Mouse (Mus musculus) forebrain, embryonic 15.5 days (tissue): Measurements from ENCODE around the gene Prss44. TPM values are rescaled to one million over a fixed set of nuclear protein-coding genes. Genes with fewer than 3 reads are reported as not detected.

ENCODE experiments used
- ATAC-seq: fragments of 200-750 bp; cut with Nextera tagmentation; replicated peaks from 2 replicates; pipeline ENCODE4 v1.8.0; 2017; ENCODE audit warnings: mild to moderate bottlenecking, moderate TSS enrichment, moderate library complexity
- H3K27ac ChIP-seq: fragments of 300-500 bp; sonication (generic); replicated peaks from 2 replicates; pipeline ENCODE4 v1.5.1; 2015; ENCODE audit warnings: mild to moderate bottlenecking, inconsistent platforms
- H3K27me3 ChIP-seq: fragments of 300-500 bp; sonication (generic); 2 replicates; pipeline ENCODE4 v1.6.1; 2015; ENCODE audit warnings: inconsistent platforms
- H3K36me3 ChIP-seq: fragments of 300-500 bp; sonication (generic); 2 replicates; pipeline ENCODE4 v1.6.1; 2015; ENCODE audit warnings: mild to moderate bottlenecking, inconsistent platforms
- H3K4me1 ChIP-seq: fragments of 300-500 bp; sonication (generic); 2 replicates; pipeline ENCODE4 v1.6.1; 2015; ENCODE audit warnings: inconsistent platforms
- H3K4me2 ChIP-seq: fragments of 300-500 bp; sonication (generic); replicated peaks from 2 replicates; pipeline ENCODE4 v1.6.1; 2015; ENCODE audit warnings: mild to moderate bottlenecking, inconsistent platforms
- H3K4me3 ChIP-seq: fragments of 300-500 bp; sonication (generic); 2 replicates; pipeline ENCODE4 v1.5.1; 2015; ENCODE audit warnings: mild to moderate bottlenecking, inconsistent platforms
- H3K9ac ChIP-seq: fragments of 300-500 bp; sonication (generic); replicated peaks from 2 replicates; pipeline ENCODE4 v1.6.1; 2015; ENCODE audit warnings: mild to moderate bottlenecking, inconsistent platforms
- H3K9me3 ChIP-seq: fragments of 300-500 bp; sonication (generic); 2 replicates; pipeline ENCODE4 v1.6.1; 2016; ENCODE audit warnings: inconsistent platforms
- WGBS: fragments of 180-500 bp; shearing (Covaris S2); methylation state at CpG from one replicate; pipeline ENCODE4 v1.1.7; 2015; ENCODE audit warnings: mixed read lengths; 5-methylcytosine and 5-hydroxymethylcytosine counted together
- polyA plus RNA-seq: library from polyadenylated mRNA; unstranded; fragments of >200 nt; fragmentation: Nextera tagmentation; extraction: Ambion mirVana; gene quantifications from 2 replicates; pipeline ENCODE4 v1.2.1, GENCODE M21; 2015

The Prss44 gene
- polyA plus RNA-seq, 1 experiment from 2014 or later: not detected

- Histone ChIP-seq H3K4me3 (no peak overlapping the region), H3K27me3 (no peaks in the 10 kb centered on the region), H3K4me2 (no peak overlapping the region), H3K27ac (no peak overlapping the region), H3K4me1 (no peaks in the 10 kb centered on the region), H3K9me3 (no peaks in the 10 kb centered on the region), H3K9ac (no peak overlapping the region), H3K36me3 (no peaks in the 10 kb centered on the region)
- ATAC-seq: no peak
- 37% methylated on average over 10 of the region's 10 CpGs for WGBS
Measured at GRCm38 (mm10) chr9:110834961-110835360, 21.2 kb downstream of the Prss44 start.

DNA sequence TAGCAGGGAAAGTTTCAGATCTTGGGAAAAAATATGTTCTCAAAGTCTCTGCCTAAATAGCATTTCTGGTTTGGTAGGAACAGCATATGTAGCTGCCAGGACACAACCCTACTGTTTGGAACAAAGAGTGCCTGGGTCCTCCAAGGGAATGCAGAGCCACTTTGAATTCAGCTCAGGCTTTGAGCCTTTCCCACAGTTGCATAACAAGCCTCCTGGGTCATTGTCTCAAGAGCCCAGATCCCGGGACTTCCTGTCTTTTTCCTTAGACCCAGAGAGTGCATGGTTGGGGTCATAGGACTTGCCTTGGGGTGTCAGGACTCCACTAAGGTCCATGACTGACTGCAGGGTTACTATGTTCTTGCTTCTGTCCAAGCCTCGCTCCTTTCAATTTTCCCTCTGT is 22.3 kb downstream of the Prss44 start:
- H3K4me1 ChIP-seq: no peaks in the 10 kb centered on the region
- ATAC-seq: no peak
- H3K27ac ChIP-seq: no peak overlapping the region
- no peak overlapping the region for H3K9ac ChIP-seq
- H3K36me3 ChIP-seq: no peaks in the 10 kb centered on the region
- H3K4me2 ChIP-seq: no peak overlapping the region
- WGBS: 63% methylated on average over 2 of the region's 2 CpGs
- H3K27me3 ChIP-seq: no peaks in the 10 kb centered on the region
- no peaks in the 10 kb centered on the region for H3K9me3 ChIP-seq
- no peak overlapping the region for H3K4me3 ChIP-seq

DNA sequence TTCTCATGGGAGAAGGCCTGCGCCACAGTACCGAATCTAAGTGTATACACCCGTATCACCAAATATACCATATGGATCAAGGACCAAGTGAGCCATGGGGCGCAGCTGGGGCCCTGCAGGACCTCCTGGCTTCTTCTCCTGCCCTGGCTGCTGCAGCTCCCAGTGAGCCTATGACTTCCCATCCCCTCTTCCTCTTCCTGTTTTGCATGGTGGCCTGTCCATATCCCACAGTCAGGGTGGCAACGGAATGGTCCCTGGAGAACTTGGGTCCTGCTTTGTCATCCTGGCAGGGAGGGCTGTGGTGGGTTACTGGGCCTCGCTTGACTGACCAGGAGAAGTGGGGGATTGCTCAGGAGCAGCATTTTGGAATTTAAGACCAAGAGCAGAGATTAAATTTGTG is 27.1 kb downstream of the Prss44 start:
- Histone ChIP-seq H3K4me1 (no peaks in the 10 kb centered on the region), H3K9ac (no peak overlapping the region), H3K4me2 (no peak overlapping the region), H3K9me3 (no peaks in the 10 kb centered on the region), H3K27me3 (no peaks in the 10 kb centered on the region), H3K27ac (no peak overlapping the region), H3K4me3 (no peak overlapping the region), H3K36me3 (no peaks in the 10 kb centered on the region)
- WGBS: 85% methylated on average over 6 of the region's 6 CpGs
- ATAC-seq: no peak

GRCm38 (mm10) chr9:110841438-110841837 is 27.6 kb downstream of the Prss44 start:
- Histone ChIP-seq H3K9ac (no peak overlapping the region), H3K9me3 (no peaks in the 10 kb centered on the region), H3K27me3 (no peaks in the 10 kb centered on the region), H3K4me3 (no peak overlapping the region), H3K27ac (no peak overlapping the region), H3K36me3 (no peaks in the 10 kb centered on the region), H3K4me1 (no peaks in the 10 kb centered on the region), H3K4me2 (no peak overlapping the region)
- ATAC-seq: no peak
- 90% methylated on average over 2 of the region's 2 CpGs for WGBS

DNA sequence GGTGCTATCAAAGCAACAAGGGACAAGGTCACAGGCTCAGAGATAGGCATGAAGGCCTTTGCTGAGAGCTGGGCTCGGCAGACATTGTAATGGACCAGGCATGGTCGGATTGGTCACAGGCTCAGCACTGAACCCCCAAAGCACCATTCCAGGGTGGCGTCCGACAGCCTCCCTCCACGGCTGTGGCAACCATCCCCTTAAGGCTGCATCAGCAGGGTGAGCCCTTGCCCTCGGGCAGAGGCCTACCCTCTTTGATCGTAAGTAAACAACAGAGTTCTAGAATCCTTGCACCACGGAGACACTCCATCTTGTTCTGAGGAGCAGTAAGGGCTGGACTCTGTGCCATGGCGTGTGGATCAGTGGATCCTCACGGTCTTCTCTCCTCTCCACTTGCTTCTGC is 30.4 kb downstream of the Prss44 start, which contains the start of gene Prss46:
Gene Prss46 (plus strand): TSS at position 301 of the 400 bp plus-strand sequence.
- Histone ChIP-seq H3K27ac (no peak within 1 kb of the TSS), H3K9ac (no peak within 1 kb of the TSS), H3K27me3 (no peaks in the 10 kb centered on the region), H3K4me1 (no peaks in the 10 kb centered on the region), H3K9me3 (no peaks in the 10 kb centered on the region), H3K36me3 (no peaks in the 10 kb centered on the region), H3K4me3 (no peak within 1 kb of the TSS), H3K4me2 (no peak within 1 kb of the TSS)
- WGBS: 86% methylated on average over 10 of the region's 10 CpGs
- ATAC-seq: no peak

- Histone ChIP-seq H3K36me3 (no peaks in the 10 kb centered on the region), H3K27ac (no peak overlapping the region), H3K27me3 (no peaks in the 10 kb centered on the region), H3K4me1 (no peaks in the 10 kb centered on the region), H3K9me3 (no peaks in the 10 kb centered on the region), H3K9ac (no peak overlapping the region), H3K4me3 (no peak overlapping the region), H3K4me2 (no peak overlapping the region)
- WGBS: 83% methylated on average over 7 of the region's 7 CpGs
- ATAC-seq: no peak
Measured at GRCm38 (mm10) chr9:110849162-110849561, 35.4 kb downstream of the Prss44 start.

- Histone ChIP-seq H3K27ac (no peak overlapping the region), H3K4me2 (no peak overlapping the region), H3K4me3 (no peak overlapping the region), H3K9ac (no peak overlapping the region), H3K9me3 (no peaks in the 10 kb centered on the region), H3K4me1 (peaks cover 6% of the 10 kb centered on the region), H3K27me3 (peaks cover 10% of the 10 kb centered on the region; the same call in 1 of the 2 replicates), H3K36me3 (no peaks in the 10 kb centered on the region)
- no peak for ATAC-seq
- WGBS: 75% methylated on average over 7 of the region's 7 CpGs
Measured at GRCm38 (mm10) chr9:110855903-110856302, 42.1 kb downstream of the Prss44 start.

GRCm38 (mm10) chr9:110856920-110857319 is 43.1 kb downstream of the Prss44 start:
- ATAC-seq: no peak
- H3K27me3 ChIP-seq: peaks cover 10% of the 10 kb centered on the region; the same call in 1 of the 2 replicates
- no peak overlapping the region for H3K9ac ChIP-seq
- no peak overlapping the region for H3K27ac ChIP-seq
- no peak overlapping the region for H3K4me2 ChIP-seq
- WGBS: 81% methylated on average over 4 of the region's 4 CpGs
- no peaks in the 10 kb centered on the region for H3K36me3 ChIP-seq
- H3K9me3 ChIP-seq: no peaks in the 10 kb centered on the region
- H3K4me1 ChIP-seq: peaks cover 6% of the 10 kb centered on the region
- no peak overlapping the region for H3K4me3 ChIP-seq

- Histone ChIP-seq H3K4me1 (peaks cover 6% of the 10 kb centered on the region), H3K9ac (no peak within 1 kb of the TSS), H3K4me2 (peak within 1 kb of the TSS; percentile 44), H3K9me3 (no peaks in the 10 kb centered on the region), H3K36me3 (no peaks in the 10 kb centered on the region), H3K27me3 (peaks cover 10% of the 10 kb centered on the region; the same call in 1 of the 2 replicates), H3K4me3 (peak within 1 kb of the TSS; percentile 28), H3K27ac (no peak within 1 kb of the TSS)
- ATAC-seq: no peak
- WGBS: 9% methylated on average over 48 of the region's 50 CpGs
Measured at GRCm38 (mm10) chr9:110857781-110858472, 44.1 kb downstream of the Prss44 start, which contains the start of gene Prss50. Prss50 (plus strand) TSS chr9:110857967.

- Histone ChIP-seq H3K27me3 (peaks cover 10% of the 10 kb centered on the region; the same call in 1 of the 2 replicates), H3K4me1 (peaks cover 6% of the 10 kb centered on the region), H3K27ac (no peak overlapping the region), H3K36me3 (no peaks in the 10 kb centered on the region), H3K4me2 (no peak overlapping the region), H3K9me3 (no peaks in the 10 kb centered on the region), H3K9ac (no peak overlapping the region), H3K4me3 (no peak overlapping the region)
- 59% methylated on average over 5 of the region's 5 CpGs for WGBS
- ATAC-seq: no peak
Measured at GRCm38 (mm10) chr9:110858523-110858922, 44.7 kb downstream of the Prss44 start.

DNA sequence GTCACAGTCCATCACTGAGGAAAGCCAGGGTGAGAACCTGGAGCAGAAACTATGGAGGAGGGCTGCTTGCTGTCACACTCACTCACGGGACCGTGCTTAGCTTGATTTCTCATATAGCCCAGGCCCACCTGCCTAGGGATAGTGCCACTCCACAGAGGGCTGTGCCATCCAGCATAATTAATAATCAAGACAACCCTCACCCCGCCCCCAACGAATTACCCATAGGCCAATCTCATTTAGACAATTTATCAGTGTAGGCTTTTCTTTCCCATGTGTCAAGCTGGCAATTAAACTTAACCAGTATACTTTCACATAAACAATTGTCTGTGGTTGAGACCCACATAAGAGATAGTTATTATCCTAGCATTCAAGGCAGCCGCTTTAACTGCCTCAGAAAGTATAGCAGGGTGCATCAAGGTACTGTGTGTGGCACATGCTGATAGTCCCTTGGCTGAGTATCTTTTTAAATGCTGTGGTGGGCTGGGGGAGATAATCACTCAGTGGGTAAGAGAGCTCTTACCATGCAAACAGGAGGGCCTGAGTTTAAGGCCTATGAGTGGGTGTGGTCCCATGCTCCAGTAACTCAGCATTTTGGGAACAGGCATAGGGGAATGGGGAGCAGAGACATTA is 45.3 kb downstream of the Prss44 start:
- Histone ChIP-seq H3K4me2 (no peak overlapping the region), H3K27me3 (peaks cover 10% of the 10 kb centered on the region; the same call in 1 of the 2 replicates), H3K4me3 (no peak overlapping the region), H3K9ac (no peak overlapping the region), H3K36me3 (no peaks in the 10 kb centered on the region), H3K4me1 (peaks cover 6% of the 10 kb centered on the region), H3K27ac (no peak overlapping the region), H3K9me3 (no peaks in the 10 kb centered on the region)
- WGBS: 88% methylated on average over 5 of the region's 5 CpGs
- ATAC-seq: no peak

DNA sequence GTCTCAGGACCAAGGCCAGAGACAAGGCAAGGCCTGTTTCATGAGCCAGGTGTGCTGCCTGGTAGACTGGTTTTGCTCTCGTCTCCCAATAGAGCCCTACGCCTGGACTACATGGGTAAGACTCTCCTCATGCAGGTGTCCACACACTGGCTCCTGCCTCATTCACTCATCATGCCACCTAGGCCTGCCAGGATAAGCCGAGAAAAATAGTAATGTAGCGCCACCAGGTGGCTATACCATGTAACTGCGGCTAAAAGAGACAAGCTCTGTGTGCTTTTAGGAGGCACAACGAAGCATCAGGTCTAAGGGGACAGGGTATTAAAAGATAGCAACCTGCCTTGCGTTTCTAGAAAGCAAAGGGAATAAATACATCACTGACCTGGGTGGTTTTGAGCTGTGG is 57.2 kb downstream of the Prss44 start:
- no peak overlapping the region for H3K27ac ChIP-seq
- H3K4me3 ChIP-seq: no peak overlapping the region
- no peaks in the 10 kb centered on the region for H3K36me3 ChIP-seq
- H3K9ac ChIP-seq: no peak overlapping the region
- WGBS: 14% methylated on average over 7 of the region's 7 CpGs
- H3K4me2 ChIP-seq: no peak overlapping the region
- ATAC-seq: no peak
- H3K9me3 ChIP-seq: no peaks in the 10 kb centered on the region
- peaks cover 7% of the 10 kb centered on the region; the same call in 1 of the 2 replicates for H3K27me3 ChIP-seq
- H3K4me1 ChIP-seq: peaks cover 20% of the 10 kb centered on the region
